Mouse (Mus musculus): Measurements from ENCODE around the gene Vmn2r-ps159.

- TF ChIP-seq CEBPB (IDR thresholded peaks at IDR 0.05; ENCODE audit: insufficient read depth, poor library complexity, severe bottlenecking) (no peak), E2F4 (IDR thresholded peaks at IDR 0.05; ENCODE audit: insufficient read depth) (no peak), MAX (IDR thresholded peaks at IDR 0.05; ENCODE audit: low read depth) (no peak)
Observed at GRCm38 (mm10) chr4:156342569-156343325, 11.8 kb downstream of the Vmn2r-ps159 start.

Data from myocyte (in vitro differentiated cells).